Mouse (Mus musculus): ENCODE measurements around the gene Pear1. TPM values are rescaled to one million over a fixed set of nuclear protein-coding genes. Genes with fewer than 3 reads are reported as not detected.
"Not testable (repeated sequence)": the region's sequence is repeated elsewhere in the genome, so short reads cannot be mapped to it uniquely, and the experiment has no call there.

Pear1 gene
- 10 to 100 TPM; 40.3 to 42.5 TPM for total RNA-seq (2021)
- long read RNA-seq, experiment 1, full-length matches to known transcripts: 2 of 11 reads
- long read RNA-seq, experiment 1, partial matches to known transcripts: 9 of 11 reads
- long read RNA-seq, experiment 1, other reads (novel, unspliced or antisense): 0 of 11 reads
- long read RNA-seq, experiment 2, full-length matches to known transcripts: 1 of 19 reads
- long read RNA-seq, experiment 2, partial matches to known transcripts: 13 of 19 reads
- long read RNA-seq, experiment 2, other reads (novel, unspliced or antisense): 5 of 19 reads

- not testable (repeated sequence) for DNase-seq (ENCODE audit: low spot score in 2 of 2)
Observed at GRCm38 (mm10) chr3:87824206-87824605, at the start of gene Pear1. TSS of gene Pear1 (minus strand) at chr3:87824306.

GRCm38 (mm10) chr3:87864111-87864510 is 40.0 kb upstream of the Pear1 start:
- DNase-seq (ENCODE audit: low spot score in 2 of 2): not testable (repeated sequence)

GRCm38 (mm10) chr3:87859813-87860212 is 35.7 kb upstream of the Pear1 start:
- peak in 1 of 2 experiments; percentile 22 for DNase-seq (ENCODE audit: low spot score in 2 of 2)

- no peak for DNase-seq (ENCODE audit: low spot score in 2 of 2)
Observed at GRCm38 (mm10) chr3:87857666-87858065, 33.6 kb upstream of the Pear1 start.

GRCm38 (mm10) chr3:87855936-87856335 is 31.8 kb upstream of the Pear1 start:
- no peak for DNase-seq (ENCODE audit: low spot score in 2 of 2)

GRCm38 (mm10) chr3:87854795-87855568 is 30.9 kb upstream of the Pear1 start:
- DNase-seq (ENCODE audit: low spot score in 2 of 2): no peak

- DNase-seq (ENCODE audit: low spot score in 2 of 2): no peak
Observed at GRCm38 (mm10) chr3:87849117-87849516, 25.0 kb upstream of the Pear1 start.

GRCm38 (mm10) chr3:87847680-87848079 is 23.6 kb upstream of the Pear1 start:
- no peak for DNase-seq (ENCODE audit: low spot score in 2 of 2)

- no peak for DNase-seq (ENCODE audit: low spot score in 2 of 2)
Observed at GRCm38 (mm10) chr3:87846650-87847110, 22.6 kb upstream of the Pear1 start, which contains the start of gene Sh2d2a. TSS of gene Sh2d2a (plus strand) at chr3:87846755.

GRCm38 (mm10) chr3:87846186-87846585 is 22.1 kb upstream of the Pear1 start:
- DNase-seq (ENCODE audit: low spot score in 2 of 2): no peak

- DNase-seq (ENCODE audit: low spot score in 2 of 2): no peak
Observed at GRCm38 (mm10) chr3:87844981-87845380, 20.9 kb upstream of the Pear1 start.

GRCm38 (mm10) chr3:87840858-87841257 is 16.8 kb upstream of the Pear1 start:
- no peak for DNase-seq (ENCODE audit: low spot score in 2 of 2)

GRCm38 (mm10) chr3:87838622-87839021 is 14.5 kb upstream of the Pear1 start:
- DNase-seq (ENCODE audit: low spot score in 2 of 2): peak; percentile 38 to 62

GRCm38 (mm10) chr3:87833482-87833881 is 9.4 kb upstream of the Pear1 start:
- no peak for DNase-seq (ENCODE audit: low spot score in 2 of 2)

- DNase-seq (ENCODE audit: low spot score in 2 of 2): no peak
Observed at GRCm38 (mm10) chr3:87832109-87832859, 8.2 kb upstream of the Pear1 start.

GRCm38 (mm10) chr3:87829025-87829424 is 4.9 kb upstream of the Pear1 start:
- DNase-seq (ENCODE audit: low spot score in 2 of 2): no peak

GRCm38 (mm10) chr3:87828435-87828834 is 4.3 kb upstream of the Pear1 start:
- no peak for DNase-seq (ENCODE audit: low spot score in 2 of 2)

GRCm38 (mm10) chr3:87818226-87818625 is 5.9 kb downstream of the Pear1 start:
- no peak for DNase-seq (ENCODE audit: low spot score in 2 of 2)

- peak; percentile 31 to 50 for DNase-seq (ENCODE audit: low spot score in 2 of 2)
Observed at GRCm38 (mm10) chr3:87816646-87817093, 7.4 kb downstream of the Pear1 start.

- no peak for DNase-seq (ENCODE audit: low spot score in 2 of 2)
Observed at GRCm38 (mm10) chr3:87816166-87816565, 7.9 kb downstream of the Pear1 start.

- no peak for DNase-seq (ENCODE audit: low spot score in 2 of 2)
Observed at GRCm38 (mm10) chr3:87812873-87813272, 11.2 kb downstream of the Pear1 start.
